Mouse (Mus musculus): Measurements from ENCODE around the gene Hspbap1.

Gene Hspbap1

GRCm38 (mm10) chr16:35806973-35807662 lies 36.9 kb downstream of the Hspbap1 start:
- DNase-seq = no peak

GRCm38 (mm10) chr16:35807663-35807992 lies 37.5 kb downstream of the Hspbap1 start:
- DNase-seq = no peak

- no peak for DNase-seq
These were observed 38.7 kb downstream of the Hspbap1 start for GRCm38 (mm10) chr16:35808838-35809237.

GRCm38 (mm10) chr16:35813119-35813518 lies 42.9 kb downstream of the Hspbap1 start:
- DNase-seq = no peak

- peak; percentile 92 to 94 for DNase-seq
These were observed 47.3 kb downstream of the Hspbap1 start for GRCm38 (mm10) chr16:35817255-35818089.

GRCm38 (mm10) chr16:35829999-35830398 lies 59.8 kb downstream of the Hspbap1 start:
- DNase-seq = no peak

GRCm38 (mm10) chr16:35832926-35833325 lies 62.8 kb downstream of the Hspbap1 start:
- DNase-seq = no peak

- DNase-seq = no peak
These were observed 64.5 kb downstream of the Hspbap1 start for GRCm38 (mm10) chr16:35834653-35835052.

- DNase-seq = peak in 1 of 2 experiments; percentile 43
These were observed 69.5 kb downstream of the Hspbap1 start for GRCm38 (mm10) chr16:35839680-35840079.

GRCm38 (mm10) chr16:35847138-35847537 lies 77.0 kb downstream of the Hspbap1 start:
- DNase-seq = no peak

- DNase-seq = no peak
These were observed 85.7 kb downstream of the Hspbap1 start for GRCm38 (mm10) chr16:35855846-35856245.

GRCm38 (mm10) chr16:35856766-35857165 lies 86.6 kb downstream of the Hspbap1 start:
- no peak for DNase-seq

GRCm38 (mm10) chr16:35860236-35860635 lies 90.1 kb downstream of the Hspbap1 start:
- DNase-seq = no peak

GRCm38 (mm10) chr16:35862057-35862456 lies 91.9 kb downstream of the Hspbap1 start:
- DNase-seq = no peak

GRCm38 (mm10) chr16:35867726-35868125 lies 97.6 kb downstream of the Hspbap1 start:
- DNase-seq = no peak

- no peak for DNase-seq
These were observed 99.0 kb downstream of the Hspbap1 start for GRCm38 (mm10) chr16:35869126-35869525.

GRCm38 (mm10) chr16:35869656-35870055 lies 99.5 kb downstream of the Hspbap1 start:
- no peak for DNase-seq

GRCm38 (mm10) chr16:35870581-35871047 lies 100.4 kb downstream of the Hspbap1 start:
- no peak for DNase-seq

- peak; percentile 14 to 32 for DNase-seq
These were observed 101.1 kb downstream of the Hspbap1 start, which contains the start of gene Parp14 for GRCm38 (mm10) chr16:35871048-35871851. TSS of gene Parp14 (minus strand) at chr16:35871544.

- no peak for DNase-seq
These were observed 101.7 kb downstream of the Hspbap1 start for GRCm38 (mm10) chr16:35871898-35872297.

- DNase-seq = no peak
These were observed 102.3 kb downstream of the Hspbap1 start for GRCm38 (mm10) chr16:35872410-35873006.

- DNase-seq = peak; percentile 39 to 63
These were observed 104.2 kb downstream of the Hspbap1 start for GRCm38 (mm10) chr16:35874416-35874815.

Data from cerebellum, postnatal 25 days (tissue).